Mouse (Mus musculus): Measurements from ENCODE around the gene Klhl22. TPM values are rescaled to one million over a fixed set of nuclear protein-coding genes. Genes with fewer than 3 reads are reported as not detected.

Klhl22 gene
- polyA plus RNA-seq (2012): 23.5 and 34.0 TPM in 2 replicates

DNA sequence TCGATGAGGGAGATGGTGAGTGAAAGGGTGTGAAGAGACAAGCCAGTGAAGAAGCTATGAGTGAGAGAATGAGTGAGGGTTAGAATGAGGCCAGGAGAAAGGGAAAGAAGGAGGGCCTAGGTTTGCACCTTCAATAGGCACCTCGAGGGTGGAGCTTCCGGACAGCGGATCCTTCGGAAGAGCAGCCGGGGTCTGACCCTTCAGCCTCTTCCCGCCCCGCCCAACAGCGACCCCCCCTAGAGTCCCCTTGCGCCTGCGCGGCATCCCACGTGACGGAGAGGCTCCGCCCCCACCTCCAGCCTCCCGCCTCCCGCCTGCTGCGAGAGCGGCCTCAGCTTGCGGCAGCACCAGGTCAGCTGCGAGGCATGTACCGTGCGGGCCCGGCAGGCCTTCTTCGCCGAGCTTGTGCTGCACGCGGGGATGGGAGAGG is at the start of gene Klhl22:
TSS of gene Klhl22 (plus strand) at position 275 of the 430 bp plus-strand sequence.

DNA sequence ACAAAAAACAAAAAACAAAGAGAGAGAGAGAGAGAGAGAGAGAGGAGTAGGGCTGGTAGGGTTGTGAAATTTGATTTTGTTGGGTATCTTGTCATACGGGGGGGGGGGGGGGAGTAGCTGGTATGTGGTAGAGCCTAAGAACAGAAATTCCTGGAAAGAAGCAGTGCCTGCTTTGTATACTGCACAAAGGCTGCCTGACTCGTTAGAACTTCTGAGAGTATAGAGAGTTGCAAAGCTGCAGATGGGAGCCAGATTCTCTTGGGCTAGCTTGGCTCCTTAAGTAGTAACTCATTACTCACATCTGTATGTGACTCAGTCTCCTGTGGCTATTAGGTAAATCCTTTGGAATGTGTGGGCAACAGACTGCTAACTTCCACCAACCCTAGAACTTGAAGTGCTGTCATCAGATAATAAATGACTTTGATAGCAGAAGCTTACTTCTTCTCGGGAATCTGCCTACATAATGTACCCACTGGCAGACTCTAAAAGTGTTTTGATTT is 26.5 kb upstream of the Klhl22 start, which contains the start of gene Med15:
TSS of gene Med15 (minus strand) at position 51 of the 500 bp plus-strand sequence.

DNA sequence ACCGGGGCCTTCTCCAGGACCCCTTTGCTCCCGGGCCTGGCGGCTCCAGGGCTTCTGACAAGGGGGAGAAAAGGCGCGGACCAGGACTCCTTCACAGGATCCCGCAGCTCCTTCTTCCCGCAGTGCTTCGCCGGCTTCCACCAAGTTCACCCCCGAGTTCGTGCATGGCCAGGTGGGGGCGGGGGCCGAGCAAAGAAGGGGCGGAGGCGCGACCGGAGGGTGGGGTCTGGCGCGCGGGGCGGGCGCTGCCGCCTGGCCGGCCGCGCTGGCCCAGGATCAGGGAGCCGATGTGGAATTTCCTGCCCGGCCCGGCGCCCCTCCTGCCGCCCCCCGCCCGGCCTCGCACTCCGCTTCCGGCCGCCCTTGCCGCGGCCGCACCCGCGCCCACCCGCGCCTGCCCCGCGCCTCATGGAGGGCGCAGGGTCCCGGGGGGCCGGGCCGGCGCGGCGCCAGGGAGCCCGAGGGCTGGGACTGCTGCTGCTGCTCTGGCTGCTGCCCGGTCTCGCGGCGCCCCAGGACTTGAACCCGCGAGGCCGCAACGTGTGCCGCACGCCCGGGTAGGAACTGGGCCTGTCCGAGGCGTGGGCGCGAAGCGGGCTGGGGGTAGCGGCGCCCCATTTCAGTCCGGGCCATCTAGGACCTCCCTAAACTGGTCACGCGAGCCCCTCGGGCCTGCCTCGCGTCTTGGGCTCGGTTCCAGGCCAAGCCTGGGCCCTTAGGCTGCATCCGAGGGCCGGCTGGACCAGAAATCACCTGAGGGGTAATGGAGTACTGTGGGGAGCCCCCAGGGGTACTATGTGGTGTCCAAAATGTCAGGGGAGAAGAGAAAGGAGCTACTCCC is 37.8 kb downstream of the Klhl22 start, which contains the start of gene Scarf2:
TSS of gene Scarf2 (plus strand) at position 312 of the 841 bp plus-strand sequence.

DNA sequence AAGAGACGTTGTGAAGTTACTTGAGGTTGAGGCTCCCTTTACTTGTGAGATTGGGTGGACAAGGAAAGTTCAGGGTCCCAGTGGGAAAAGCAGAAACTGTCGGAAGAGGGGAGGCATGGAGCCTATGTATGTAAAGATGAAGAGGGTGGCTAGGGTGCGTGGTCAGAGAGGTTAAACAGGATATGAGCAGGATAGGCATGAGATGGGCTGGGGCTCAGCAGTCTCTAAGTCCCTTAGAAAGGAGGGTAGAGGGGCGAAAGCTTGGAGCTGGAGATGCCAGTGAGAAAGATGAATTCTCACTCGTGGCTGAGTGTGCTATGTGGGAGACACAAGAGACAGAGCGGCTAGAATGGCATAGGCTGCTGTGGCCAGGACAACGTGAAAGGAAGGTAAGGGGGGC is 73.4 kb downstream of the Klhl22 start, which contains the start of gene B830017H08Rik:
TSS of gene B830017H08Rik (plus strand) at position 301 of the 400 bp plus-strand sequence.

DNA sequence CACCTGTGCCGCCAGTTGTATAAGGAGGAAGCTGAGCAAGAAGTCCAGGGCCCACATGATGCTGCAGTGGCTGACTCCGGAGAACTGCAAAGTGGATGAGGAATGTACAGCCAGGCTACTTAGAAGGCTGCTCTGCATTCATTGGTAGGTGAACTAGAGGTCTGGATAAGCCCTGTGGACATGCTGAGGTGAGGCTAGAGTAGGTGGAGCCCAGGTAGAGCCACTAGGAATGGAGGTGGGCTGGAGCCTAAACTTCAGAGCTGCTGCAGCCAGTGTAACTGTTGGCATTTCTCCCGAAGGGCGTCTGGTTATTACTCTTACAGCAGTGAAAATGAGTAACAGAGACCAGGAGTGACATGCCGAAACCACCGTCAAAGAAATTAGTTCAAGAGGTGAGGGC is 78.6 kb downstream of the Klhl22 start, which contains the start of gene Car15:
TSS of gene Car15 (minus strand) at position 314 of the 400 bp plus-strand sequence.

Other genes with a start within 250 kb of the Klhl22 start
- gene Thap7, start 228.5 kb upstream of the Klhl22 start, polyA plus RNA-seq (2012): 117 and 148 TPM in 2 replicates
- gene Lrrc74b, start 198.4 kb upstream of the Klhl22 start, polyA plus RNA-seq (2012): not detected in 2 replicates
- 0.03 TPM in 1 of 2 replicates, not detected in the other for gene P2rx6, start 197.7 kb upstream of the Klhl22 start, polyA plus RNA-seq (2012)
- 2.7 and 3.6 TPM in 2 replicates for gene Slc7a4, start 176.4 kb upstream of the Klhl22 start, polyA plus RNA-seq (2012)
- 17.5 and 23.1 TPM in 2 replicates for gene Smpd4, start 140.3 kb upstream of the Klhl22 start, polyA plus RNA-seq (2012)
- 2.5 and 3.0 TPM in 2 replicates for gene Ccdc74a, start 113.1 kb upstream of the Klhl22 start, polyA plus RNA-seq (2012)
- 181 and 185 TPM in 2 replicates for gene Med15, start 26.7 kb upstream of the Klhl22 start, polyA plus RNA-seq (2012)
- 0.68 and 1.5 TPM in 2 replicates for gene Scarf2, start 37.7 kb downstream of the Klhl22 start, polyA plus RNA-seq (2012)
- not detected in 2 replicates for gene B830017H08Rik, start 73.5 kb downstream of the Klhl22 start, polyA plus RNA-seq (2012)
- 0.66 and 2.2 TPM in 2 replicates for gene Car15, start 78.7 kb downstream of the Klhl22 start, polyA plus RNA-seq (2012)
- 0.27 and 0.49 TPM in 2 replicates for gene Gm20518, start 132.1 kb downstream of the Klhl22 start, polyA plus RNA-seq (2012)
- gene Tssk1, start 134.6 kb downstream of the Klhl22 start, polyA plus RNA-seq (2012): 0.04 TPM in 2 replicates
- gene Dgcr2, start 138.9 kb downstream of the Klhl22 start, polyA plus RNA-seq (2012): 24.3 and 31.8 TPM in 2 replicates
- gene Tssk2, start 139.0 kb downstream of the Klhl22 start, polyA plus RNA-seq (2012): not detected in 2 replicates
- gene Ess2, start 151.7 kb downstream of the Klhl22 start, polyA plus RNA-seq (2012): 26.1 and 32.4 TPM in 2 replicates
- 0.26 TPM in 1 of 2 replicates, not detected in the other for gene Gsc2, start 155.4 kb downstream of the Klhl22 start, polyA plus RNA-seq (2012)
- 147 and 202 TPM in 2 replicates for gene Slc25a1, start 168.6 kb downstream of the Klhl22 start, polyA plus RNA-seq (2012)
- 2.0 and 3.5 TPM in 2 replicates for gene Vpreb2, start 220.8 kb downstream of the Klhl22 start, polyA plus RNA-seq (2012)

All from megakaryocyte-erythroid progenitor cell, adult 5 weeks (primary cell).